Mouse (Mus musculus): ENCODE measurements around the gene Ccdc154.

DNA sequence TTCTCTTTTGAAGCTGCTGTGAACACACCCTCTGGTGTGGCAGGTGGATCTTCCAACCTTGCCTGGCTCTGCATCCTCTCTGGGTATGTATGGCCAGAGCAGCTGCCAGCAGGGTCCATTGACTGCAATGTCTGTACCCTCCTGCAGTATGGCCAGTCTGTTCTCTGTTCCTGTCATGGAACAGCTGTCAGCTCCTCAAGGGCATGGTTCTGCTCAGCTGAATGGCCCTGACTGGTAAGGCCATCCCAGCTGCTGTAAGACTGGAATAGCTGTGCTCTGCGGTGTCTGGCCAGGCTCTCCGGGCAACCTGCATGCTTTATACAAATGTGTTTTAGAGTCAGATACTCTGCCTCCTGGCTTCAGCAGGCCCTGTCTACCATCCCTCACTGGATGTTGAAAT lies 7.4 kb downstream of the Ccdc154 start:
- no peak for TF ChIP-seq CTCF (IDR thresholded peaks at IDR 0.05; ENCODE audit: low read depth)
- no peak for TF ChIP-seq EP300 (IDR thresholded peaks at IDR 0.05; ENCODE audit: low read depth)

Measured in liver, postnatal 0 days (tissue).